In genomic region chr13:98795511-98795910, GRCm38 (mm10) we compare ENCODE assay signal across 31 mouse cellular contexts.
"Had no signal": no experiment of that assay in that cellular context is flagged by ENCODE, and none has a peak within 500 bp of the region (broad histone marks: within the 10 kb centered on the region; RNA-seq: fewer than 3 reads in every experiment).

No protein-coding gene starts in this region.

- ATAC-seq: lung, postnatal 0 days; midbrain, embryonic 13.5 days; midbrain, embryonic 15.5 days; midbrain, embryonic 16.5 days had no signal

- DNase-seq: left cerebral cortex, postnatal 4 days; liver, embryonic 13.5 days; lung, adult 18-20 months; lung, adult 2 months; lung, embryonic 14.5 days; lung, postnatal 10 days; lung, postnatal 14 days; lung, postnatal 36 days; lung, postnatal 4 days; midbrain, embryonic 14.5 days had no signal

- H3K9me3 ChIP-seq: limb, embryonic 10.5 days; limb, embryonic 13.5 days; limb, embryonic 15.5 days; liver, embryonic 13.5 days; liver, embryonic 15.5 days; lung, embryonic 15.5 days; midbrain, embryonic 13.5 days; neural tube, embryonic 12.5 days had no signal

- H3K4me1 ChIP-seq: limb, embryonic 10.5 days; limb, embryonic 12.5 days; limb, embryonic 13.5 days; limb, embryonic 15.5 days; liver, embryonic 15.5 days; lung, embryonic 15.5 days; midbrain, embryonic 10.5 days; midbrain, embryonic 12.5 days; midbrain, embryonic 13.5 days; midbrain, embryonic 15.5 days; neural tube, embryonic 12.5 days; neural tube, embryonic 13.5 days had no signal

- H3K4me3 ChIP-seq: left cerebral cortex, adult 2 months; limb, embryonic 10.5 days; limb, embryonic 12.5 days; limb, embryonic 13.5 days; limb, embryonic 15.5 days; liver, embryonic 13.5 days; liver, embryonic 15.5 days; lung, embryonic 15.5 days; megakaryocyte, embryonic 14.5 days; midbrain, embryonic 10.5 days; midbrain, embryonic 12.5 days; midbrain, embryonic 13.5 days; midbrain, embryonic 15.5 days; myocyte; neural tube, embryonic 12.5 days; neural tube, embryonic 13.5 days had no signal

- H3K27ac ChIP-seq: left cerebral cortex, adult 2 months; limb, embryonic 10.5 days; limb, embryonic 12.5 days; limb, embryonic 13.5 days; limb, embryonic 15.5 days; liver, embryonic 13.5 days; liver, embryonic 14.5 days; liver, embryonic 15.5 days; lung, embryonic 15.5 days; macrophage; midbrain, embryonic 10.5 days; midbrain, embryonic 12.5 days; midbrain, embryonic 13.5 days; midbrain, embryonic 15.5 days; neural tube, embryonic 12.5 days; neural tube, embryonic 13.5 days had no signal

- H3K27me3 ChIP-seq: limb, embryonic 12.5 days; limb, embryonic 13.5 days; limb, embryonic 15.5 days; liver, embryonic 13.5 days; liver, embryonic 15.5 days; lung, embryonic 15.5 days; megakaryocyte, embryonic 14.5 days; midbrain, embryonic 12.5 days; midbrain, embryonic 13.5 days; midbrain, embryonic 15.5 days; neural tube, embryonic 12.5 days; neural tube, embryonic 13.5 days had no signal

- H3K4me2 ChIP-seq: limb, embryonic 12.5 days; limb, embryonic 13.5 days; limb, embryonic 15.5 days; liver, embryonic 11.5 days; liver, embryonic 13.5 days; liver, embryonic 15.5 days; lung, embryonic 14.5 days; lung, embryonic 15.5 days; midbrain, embryonic 11.5 days; midbrain, embryonic 12.5 days; midbrain, embryonic 13.5 days; midbrain, embryonic 15.5 days; neural tube, embryonic 12.5 days; neural tube, embryonic 13.5 days had no signal

- H3K9ac ChIP-seq: limb, embryonic 12.5 days; limb, embryonic 13.5 days; limb, embryonic 15.5 days; liver, embryonic 13.5 days; liver, embryonic 14.5 days; liver, embryonic 15.5 days; lung, embryonic 14.5 days; lung, embryonic 15.5 days; midbrain, embryonic 12.5 days; midbrain, embryonic 13.5 days; midbrain, embryonic 15.5 days; neural tube, embryonic 12.5 days; neural tube, embryonic 13.5 days had no signal
